Mouse (Mus musculus): ENCODE measurements at regions not wholly inside any gene's neighbourhood (a gene's known extent, or its start where the extent isn't known, plus 50 kb on each side); places are given as distances from the start of the nearest gene placed in this dataset.
A peak's percentile ranks its signal among the peaks of the same experiment; 100 is the strongest.

- TF ChIP-seq CTCF (IDR thresholded peaks at IDR 0.05; ENCODE audit: low read depth): peak; percentile 59
- no peaks in the 10 kb centered on the region for H3K27me3 ChIP-seq (ENCODE audit: insufficient read depth, low read length)
- H3K9me3 ChIP-seq (replicated peaks; ENCODE audit: low read length): no peaks in the 10 kb centered on the region
- no peaks in the 10 kb centered on the region for H3K36me3 ChIP-seq (ENCODE audit: insufficient read depth, low read length)
- H3K4me2 ChIP-seq (ENCODE audit: low read length): no peak overlapping the region
- H3K9ac ChIP-seq (ENCODE audit: low read depth, low read length): no peak overlapping the region
- no peak overlapping the region for H3K4me3 ChIP-seq (replicated peaks; ENCODE audit: low read depth, low read length)
- no peak overlapping the region for H3K27ac ChIP-seq
- DNase-seq (ENCODE audit: low spot score) (peak; percentile 36), ATAC-seq (replicated peaks; ENCODE audit: low FRiP score, low read depth) (0 out of 2 replicates have a peak, but pooled peaks have one; percentile 13)
- no peaks in the 10 kb centered on the region for H3K4me1 ChIP-seq (replicated peaks; ENCODE audit: insufficient read depth, low read length)
Observed at GRCm38 (mm10) chr3:106879994-106880393, 53.9 kb upstream of the Olfr266 start.

GRCm38 (mm10) chr3:106903198-106903597, 77.1 kb upstream of the Olfr266 start:
- no peaks in the 10 kb centered on the region for H3K27me3 ChIP-seq (ENCODE audit: insufficient read depth, low read length)
- H3K9ac ChIP-seq (ENCODE audit: low read depth, low read length): no peak overlapping the region
- ATAC-seq (replicated peaks; ENCODE audit: low FRiP score, low read depth) (no peak), DNase-seq (ENCODE audit: low spot score) (peak; percentile 55)
- H3K4me1 ChIP-seq (replicated peaks; ENCODE audit: insufficient read depth, low read length): no peaks in the 10 kb centered on the region
- no peaks in the 10 kb centered on the region for H3K9me3 ChIP-seq (replicated peaks; ENCODE audit: low read length)
- H3K27ac ChIP-seq: no peak overlapping the region
- WGBS: 37% methylated on average over 2 of the region's 2 CpGs
- no peaks in the 10 kb centered on the region for H3K36me3 ChIP-seq (ENCODE audit: insufficient read depth, low read length)
- peak; percentile 65 for TF ChIP-seq CTCF (IDR thresholded peaks at IDR 0.05; ENCODE audit: low read depth)
- H3K4me3 ChIP-seq (replicated peaks; ENCODE audit: low read depth, low read length): no peak overlapping the region
- H3K4me2 ChIP-seq (ENCODE audit: low read length): no peak overlapping the region

GRCm38 (mm10) chr3:106906668-106907067, 80.6 kb upstream of the Olfr266 start:
- DNase-seq (ENCODE audit: low spot score) (no peak), ATAC-seq (replicated peaks; ENCODE audit: low FRiP score, low read depth) (no peak)
- Histone ChIP-seq H3K9ac (ENCODE audit: low read depth, low read length) (no peak overlapping the region), H3K4me3 (replicated peaks; ENCODE audit: low read depth, low read length) (no peak overlapping the region), H3K9me3 (replicated peaks; ENCODE audit: low read length) (no peaks in the 10 kb centered on the region), H3K27ac (no peak overlapping the region), H3K4me2 (ENCODE audit: low read length) (no peak overlapping the region), H3K27me3 (ENCODE audit: insufficient read depth, low read length) (no peaks in the 10 kb centered on the region), H3K4me1 (replicated peaks; ENCODE audit: insufficient read depth, low read length) (no peaks in the 10 kb centered on the region), H3K36me3 (ENCODE audit: insufficient read depth, low read length) (no peaks in the 10 kb centered on the region)
- 58% methylated on average over 3 of the region's 3 CpGs for WGBS
- no peak for TF ChIP-seq CTCF (IDR thresholded peaks at IDR 0.05; ENCODE audit: low read depth)

GRCm38 (mm10) chr3:106936067-106936466, 99.9 kb upstream of the Kcna3 start:
- TF ChIP-seq CTCF (IDR thresholded peaks at IDR 0.05; ENCODE audit: low read depth): no peak
- H3K9ac ChIP-seq (ENCODE audit: low read depth, low read length): no peak overlapping the region
- H3K4me2 ChIP-seq (ENCODE audit: low read length): no peak overlapping the region
- no peaks in the 10 kb centered on the region for H3K9me3 ChIP-seq (replicated peaks; ENCODE audit: low read length)
- no peak for DNase-seq (ENCODE audit: low spot score)
- no peak overlapping the region for H3K4me3 ChIP-seq (replicated peaks; ENCODE audit: low read depth, low read length)
- H3K27me3 ChIP-seq (ENCODE audit: insufficient read depth, low read length): no peaks in the 10 kb centered on the region
- ATAC-seq (replicated peaks; ENCODE audit: low FRiP score, low read depth): no peak
- H3K27ac ChIP-seq: no peak overlapping the region
- H3K36me3 ChIP-seq (ENCODE audit: insufficient read depth, low read length): no peaks in the 10 kb centered on the region
- H3K4me1 ChIP-seq (replicated peaks; ENCODE audit: insufficient read depth, low read length): no peaks in the 10 kb centered on the region

GRCm38 (mm10) chr3:106940095-106940494, 95.9 kb upstream of the Kcna3 start:
- peak; percentile 52 for TF ChIP-seq CTCF (IDR thresholded peaks at IDR 0.05; ENCODE audit: low read depth)
- Histone ChIP-seq H3K4me3 (replicated peaks; ENCODE audit: low read depth, low read length) (no peak overlapping the region), H3K27ac (no peak overlapping the region), H3K4me2 (ENCODE audit: low read length) (no peak overlapping the region), H3K27me3 (ENCODE audit: insufficient read depth, low read length) (no peaks in the 10 kb centered on the region), H3K9ac (ENCODE audit: low read depth, low read length) (no peak overlapping the region), H3K36me3 (ENCODE audit: insufficient read depth, low read length) (no peaks in the 10 kb centered on the region), H3K4me1 (replicated peaks; ENCODE audit: insufficient read depth, low read length) (no peaks in the 10 kb centered on the region), H3K9me3 (replicated peaks; ENCODE audit: low read length) (no peaks in the 10 kb centered on the region)
- DNase-seq (ENCODE audit: low spot score) (peak; percentile 20), ATAC-seq (replicated peaks; ENCODE audit: low FRiP score, low read depth) (no peak)
- WGBS: 60% methylated on average over 3 of the region's 3 CpGs

GRCm38 (mm10) chr3:106955555-106956446, 80.2 kb upstream of the Kcna3 start:
- no peak overlapping the region for H3K9ac ChIP-seq (ENCODE audit: low read depth, low read length)
- H3K4me1 ChIP-seq (replicated peaks; ENCODE audit: insufficient read depth, low read length): no peaks in the 10 kb centered on the region
- no peak overlapping the region for H3K4me2 ChIP-seq (ENCODE audit: low read length)
- 19% methylated on average over 9 of the region's 9 CpGs for WGBS
- no peak for TF ChIP-seq CTCF (IDR thresholded peaks at IDR 0.05; ENCODE audit: low read depth)
- no peaks in the 10 kb centered on the region for H3K36me3 ChIP-seq (ENCODE audit: insufficient read depth, low read length)
- H3K4me3 ChIP-seq (replicated peaks; ENCODE audit: low read depth, low read length): no peak overlapping the region
- no peak overlapping the region for H3K27ac ChIP-seq
- ATAC-seq (replicated peaks; ENCODE audit: low FRiP score, low read depth) (no peak), DNase-seq (ENCODE audit: low spot score) (no peak)
- H3K9me3 ChIP-seq (replicated peaks; ENCODE audit: low read length): no peaks in the 10 kb centered on the region
- no peaks in the 10 kb centered on the region for H3K27me3 ChIP-seq (ENCODE audit: insufficient read depth, low read length)
